Mouse (Mus musculus) kidney, embryonic 16.5 days (tissue): ENCODE results near the gene Rgl1. TPM values are rescaled to one million over a fixed set of nuclear protein-coding genes. Genes with fewer than 3 reads are reported as not detected.

Experiments used
- ATAC-seq: fragments of 200-750 bp; cut with Nextera tagmentation; 2 replicates; pipeline ENCODE4 v1.8.0; 2017; ENCODE audit warnings: moderate TSS enrichment; ENCODE audit not compliant: low FRiP score, low TSS enrichment
- H3K27ac ChIP-seq: fragments of 300-500 bp; sonication (generic); 2 replicates; pipeline ENCODE4 v1.5.1; 2014; ENCODE audit warnings: low read length
- H3K27me3 ChIP-seq: fragments of 300-500 bp; sonication (generic); 2 replicates; pipeline ENCODE4 v1.6.1; 2014; ENCODE audit warnings: low read length, control low read depth, mixed read lengths; ENCODE audit not compliant: insufficient read depth
- H3K36me3 ChIP-seq: fragments of 300-500 bp; sonication (generic); 2 replicates; pipeline ENCODE4 v1.6.1; 2014; ENCODE audit warnings: low read length, control low read depth, mixed read lengths; ENCODE audit not compliant: insufficient read depth
- H3K4me1 ChIP-seq: fragments of 300-500 bp; sonication (generic); 2 replicates; pipeline ENCODE4 v1.6.1; 2014; ENCODE audit warnings: low read length, control low read depth, mixed read lengths; ENCODE audit not compliant: insufficient read depth
- H3K4me2 ChIP-seq: fragments of 300-500 bp; sonication (generic); replicated peaks from 2 replicates; pipeline ENCODE4 v1.6.1; 2014; ENCODE audit warnings: low read depth, low read length
- H3K4me3 ChIP-seq: fragments of 300-500 bp; sonication (generic); 2 replicates; pipeline ENCODE4 v1.5.1; 2014; ENCODE audit warnings: mild to moderate bottlenecking, low read length
- H3K9ac ChIP-seq: fragments of 300-500 bp; sonication (generic); replicated peaks from 2 replicates; pipeline ENCODE4 v1.6.1; 2014; ENCODE audit warnings: low read length
- H3K9me3 ChIP-seq: fragments of 300-500 bp; sonication (generic); 2 replicates; pipeline ENCODE4 v1.6.1; 2016; ENCODE audit warnings: low read length, control low read depth
- WGBS: fragments of 180-500 bp; shearing (Covaris S2); extraction: QIAGEN DNeasy Blood & Tissue Kit; methylation state at CpG from one replicate; pipeline ENCODE4 v1.1.7; 2014; 5-methylcytosine and 5-hydroxymethylcytosine counted together
- polyA plus RNA-seq: library from polyadenylated mRNA; unstranded; fragments of >200 nt; fragmentation: Nextera tagmentation; extraction: Ambion mirVana; gene quantifications from 2 replicates; pipeline ENCODE4 v1.2.1, GENCODE M21; 2015

Gene Rgl1
- polyA plus RNA-seq, 1 experiment from 2014 or later, result 58.6 TPM

- H3K27ac ChIP-seq, result peak overlapping the region; percentile 68
- peaks cover 11% of the 10 kb centered on the region for H3K36me3 ChIP-seq
- no peak overlapping the region for H3K4me3 ChIP-seq
- no peaks in the 10 kb centered on the region for H3K9me3 ChIP-seq
- 42% methylated on average over 15 of the region's 15 CpGs for WGBS
- H3K9ac ChIP-seq, result peak overlapping the region; percentile 13; the same call in 1 of the 2 replicates
- H3K27me3 ChIP-seq, result no peaks in the 10 kb centered on the region
- H3K4me2 ChIP-seq, result no peak overlapping the region
- no peak; the same call in 1 of the 2 replicates for ATAC-seq
- H3K4me1 ChIP-seq, result peaks cover 75% of the 10 kb centered on the region
Measured at GRCm38 (mm10) chr1:152553912-152554547, 212.1 kb downstream of the Rgl1 start.

DNA sequence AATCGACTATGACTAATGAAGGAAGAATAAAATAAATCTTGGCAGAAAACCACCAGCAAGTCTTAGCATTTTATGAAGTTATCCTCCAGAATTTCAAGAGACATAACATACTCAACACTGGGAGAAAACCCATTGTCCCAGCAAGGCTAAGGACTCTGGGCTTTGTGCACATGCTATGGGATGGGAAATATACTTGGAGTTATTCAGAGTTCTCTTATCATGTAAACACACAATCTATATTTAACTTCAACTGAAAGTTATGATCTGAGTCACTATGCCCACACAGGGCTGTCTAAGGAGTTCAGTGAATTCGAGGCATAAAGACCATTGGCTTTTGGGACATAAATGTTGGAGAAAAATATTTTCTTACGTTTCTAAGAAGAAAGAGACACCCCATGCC is 215.2 kb downstream of the Rgl1 start:
- H3K9ac ChIP-seq, result no peak overlapping the region
- no peak for ATAC-seq

DNA sequence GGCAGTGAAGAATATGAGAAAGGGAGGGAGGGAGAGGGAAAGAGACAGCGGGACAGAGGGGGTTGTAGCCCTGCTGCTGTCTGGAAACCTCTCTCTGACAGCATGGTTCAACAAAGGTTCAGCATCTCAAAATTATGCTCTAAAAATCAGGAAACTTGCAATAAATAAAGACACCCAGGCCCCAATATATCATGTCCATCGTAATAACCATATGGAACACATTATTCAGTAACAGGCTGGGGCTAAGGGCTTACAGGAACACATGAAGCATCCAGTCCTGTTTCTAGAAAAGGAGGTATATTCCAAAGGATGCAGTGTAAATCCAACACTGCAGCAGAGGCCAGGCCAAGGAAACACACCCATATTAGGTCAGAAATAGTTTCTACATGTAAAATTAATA is 215.6 kb downstream of the Rgl1 start:
- peak; percentile 49 for ATAC-seq
- Histone ChIP-seq H3K9ac (no peak overlapping the region), H3K27ac (peak overlapping the region; percentile 93; the same call in 1 of the 2 replicates), H3K27me3 (no peaks in the 10 kb centered on the region), H3K4me3 (no peak overlapping the region), H3K4me2 (no peak overlapping the region), H3K36me3 (peaks cover 32% of the 10 kb centered on the region), H3K9me3 (no peaks in the 10 kb centered on the region), H3K4me1 (peaks cover 51% of the 10 kb centered on the region)
- 66% methylated on average over 2 of the region's 2 CpGs for WGBS

More for the DNA sequence above, 215.2 kb downstream of the Rgl1 start:
- peaks cover 56% of the 10 kb centered on the region for H3K4me1 ChIP-seq
- H3K4me2 ChIP-seq, result no peak overlapping the region
- H3K9me3 ChIP-seq, result no peaks in the 10 kb centered on the region
- no peaks in the 10 kb centered on the region for H3K27me3 ChIP-seq
- WGBS, result 52% methylated on average over 3 of the region's 3 CpGs
- peaks cover 31% of the 10 kb centered on the region for H3K36me3 ChIP-seq
- no peak overlapping the region for H3K4me3 ChIP-seq
- peak overlapping the region; percentile 85 for H3K27ac ChIP-seq

DNA sequence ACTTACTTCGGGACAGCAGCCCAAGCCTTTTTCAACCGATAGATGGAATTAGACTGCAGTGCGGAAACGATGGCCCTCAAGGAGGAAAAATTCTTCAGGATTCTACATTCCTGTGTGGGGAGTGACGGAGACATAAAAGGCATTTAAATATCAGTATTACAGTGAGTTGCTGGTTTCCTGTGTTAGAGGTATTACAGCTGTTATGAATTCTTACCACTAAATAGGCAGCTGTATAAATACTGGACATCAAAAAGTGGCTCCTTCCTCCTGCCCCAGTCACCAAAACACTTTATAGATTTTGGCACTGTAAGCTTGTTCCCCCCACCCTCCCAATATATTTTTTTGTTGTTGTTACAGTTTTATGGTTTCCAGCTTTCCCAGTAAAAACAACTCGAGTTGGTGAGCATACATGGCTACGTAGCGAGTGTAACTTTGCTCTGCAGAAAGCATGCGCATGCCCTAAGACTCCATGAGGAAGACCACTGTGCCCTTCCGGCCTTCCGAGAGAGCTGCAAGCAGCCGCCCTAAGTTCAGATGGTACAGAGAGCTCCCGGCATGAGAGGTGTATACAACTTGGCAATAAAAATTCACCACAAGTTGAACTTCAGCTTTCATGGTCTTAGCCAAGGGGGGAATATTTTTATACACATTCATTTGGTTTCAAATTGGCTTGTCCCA is 217.0 kb downstream of the Rgl1 start:
- Histone ChIP-seq H3K4me3 (no peak overlapping the region), H3K9ac (no peak overlapping the region), H3K36me3 (peaks cover 38% of the 10 kb centered on the region), H3K4me1 (peaks cover 39% of the 10 kb centered on the region), H3K4me2 (no peak overlapping the region), H3K9me3 (no peaks in the 10 kb centered on the region), H3K27ac (peak overlapping the region; percentile 93), H3K27me3 (no peaks in the 10 kb centered on the region)
- 52% methylated on average over 13 of the region's 13 CpGs for WGBS
- ATAC-seq, result peak; percentile 83

- no peak overlapping the region for H3K9ac ChIP-seq
- H3K27me3 ChIP-seq, result no peaks in the 10 kb centered on the region
- H3K4me3 ChIP-seq, result no peak overlapping the region
- H3K9me3 ChIP-seq, result no peaks in the 10 kb centered on the region
- H3K4me2 ChIP-seq, result no peak overlapping the region
- H3K36me3 ChIP-seq, result peaks cover 43% of the 10 kb centered on the region
- 86% methylated on average over 2 of the region's 2 CpGs for WGBS
- peaks cover 4% of the 10 kb centered on the region; the same call in 1 of the 2 replicates for H3K4me1 ChIP-seq
- no peak for ATAC-seq
- no peak overlapping the region for H3K27ac ChIP-seq
Measured at GRCm38 (mm10) chr1:152543449-152544159, 222.5 kb downstream of the Rgl1 start.

DNA sequence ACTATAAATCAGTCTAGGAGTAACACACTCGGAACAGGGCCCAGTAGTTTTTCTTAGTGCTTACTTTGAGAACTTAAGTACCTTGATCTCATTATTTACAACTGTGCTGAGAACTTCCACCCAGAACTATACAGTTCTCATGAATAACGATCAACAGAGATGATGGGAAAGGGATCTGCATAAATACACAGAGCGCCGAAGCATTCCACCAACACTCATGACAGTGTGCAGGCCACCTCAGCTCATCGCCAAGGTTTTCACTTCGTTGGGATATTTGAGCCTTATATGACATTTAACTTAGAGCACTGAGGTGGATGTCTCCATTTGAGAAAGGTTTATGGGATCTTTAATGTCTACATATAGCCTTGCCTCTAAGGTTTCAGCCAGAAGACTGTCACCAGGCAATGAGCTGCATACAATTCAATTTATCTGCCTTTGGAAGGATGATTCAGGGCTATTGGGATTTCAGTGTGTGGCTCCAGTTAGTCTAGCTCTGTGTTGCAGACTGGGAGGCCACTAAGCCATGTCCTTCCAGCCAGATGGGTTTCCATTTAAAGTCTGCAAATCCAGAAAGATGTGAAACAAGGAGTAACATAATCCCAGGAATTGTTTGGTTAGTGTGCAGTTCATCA is 223.3 kb downstream of the Rgl1 start:
- H3K27me3 ChIP-seq, result no peaks in the 10 kb centered on the region
- no peak overlapping the region for H3K27ac ChIP-seq
- no peak overlapping the region for H3K4me2 ChIP-seq
- H3K4me1 ChIP-seq, result no peaks in the 10 kb centered on the region
- WGBS, result 37% methylated on average over 6 of the region's 6 CpGs
- H3K9me3 ChIP-seq, result no peaks in the 10 kb centered on the region
- H3K9ac ChIP-seq, result no peak overlapping the region
- H3K36me3 ChIP-seq, result peaks cover 41% of the 10 kb centered on the region
- ATAC-seq, result peak; percentile 35; the same call in 1 of the 2 replicates
- no peak overlapping the region for H3K4me3 ChIP-seq

GRCm38 (mm10) chr1:152540304-152540887 is 225.8 kb downstream of the Rgl1 start:
- no peak overlapping the region for H3K27ac ChIP-seq
- peaks cover 13% of the 10 kb centered on the region for H3K4me1 ChIP-seq
- 73% methylated on average over 3 of the region's 3 CpGs for WGBS
- H3K9ac ChIP-seq, result no peak overlapping the region
- no peak for ATAC-seq
- no peaks in the 10 kb centered on the region for H3K9me3 ChIP-seq
- H3K4me2 ChIP-seq, result no peak overlapping the region
- no peaks in the 10 kb centered on the region for H3K27me3 ChIP-seq
- peaks cover 44% of the 10 kb centered on the region for H3K36me3 ChIP-seq
- H3K4me3 ChIP-seq, result no peak overlapping the region

GRCm38 (mm10) chr1:152538817-152539216 is 227.3 kb downstream of the Rgl1 start:
- no peak overlapping the region for H3K4me2 ChIP-seq
- ATAC-seq, result no peak
- H3K4me1 ChIP-seq, result peaks cover 17% of the 10 kb centered on the region
- H3K27ac ChIP-seq, result no peak overlapping the region
- H3K4me3 ChIP-seq, result no peak overlapping the region
- H3K9ac ChIP-seq, result no peak overlapping the region
- H3K27me3 ChIP-seq, result no peaks in the 10 kb centered on the region
- peaks cover 34% of the 10 kb centered on the region for H3K36me3 ChIP-seq
- WGBS, result 90% methylated on average over 4 of the region's 4 CpGs
- H3K9me3 ChIP-seq, result no peaks in the 10 kb centered on the region

- Histone ChIP-seq H3K9ac (no peak overlapping the region), H3K27ac (no peak overlapping the region), H3K36me3 (peaks cover 32% of the 10 kb centered on the region), H3K4me3 (no peak overlapping the region), H3K27me3 (no peaks in the 10 kb centered on the region), H3K9me3 (no peaks in the 10 kb centered on the region), H3K4me1 (peaks cover 28% of the 10 kb centered on the region), H3K4me2 (no peak overlapping the region)
- ATAC-seq, result peak; percentile 47
- 48% methylated on average over 13 of the region's 13 CpGs for WGBS
Measured at GRCm38 (mm10) chr1:152537186-152537585, 229.0 kb downstream of the Rgl1 start.
